Mouse (Mus musculus) stomach, embryonic 14.5 days (tissue): ENCODE measurements around the gene Galnt17. TPM values are rescaled to one million over a fixed set of nuclear protein-coding genes. Genes with fewer than 3 reads are reported as not detected.

Experiments
- ATAC-seq: fragments of 200-750 bp; cut with Nextera tagmentation; 2 replicates; pipeline ENCODE4 v1.8.0; 2017; ENCODE audit warnings: low read depth, moderate TSS enrichment; ENCODE audit not compliant: insufficient number of reproducible peaks, insufficient read depth, low FRiP score
- H3K27ac ChIP-seq: fragments of 300-500 bp; sonication (generic); 2 replicates; pipeline ENCODE4 v1.5.1; 2014; ENCODE audit warnings: mild to moderate bottlenecking, low read length, moderate library complexity, mixed read lengths
- H3K27me3 ChIP-seq: fragments of 300-500 bp; sonication (generic); 2 replicates; pipeline ENCODE4 v1.6.1; 2014; ENCODE audit warnings: low read length, control low read depth, mixed read lengths; ENCODE audit not compliant: control insufficient read depth, insufficient read depth
- H3K36me3 ChIP-seq: fragments of 300-500 bp; sonication (generic); 2 replicates; pipeline ENCODE4 v1.6.1; 2014; ENCODE audit warnings: mild to moderate bottlenecking, control low read depth, low read length, moderate library complexity, mixed read lengths; ENCODE audit not compliant: control insufficient read depth, insufficient read depth
- H3K4me1 ChIP-seq: fragments of 300-500 bp; sonication (generic); 2 replicates; pipeline ENCODE4 v1.6.1; 2014; ENCODE audit warnings: low read length, control low read depth, mixed read lengths; ENCODE audit not compliant: control insufficient read depth, insufficient read depth
- H3K4me2 ChIP-seq: fragments of 300-500 bp; sonication (generic); replicated peaks from 2 replicates; pipeline ENCODE4 v1.6.1; 2014; ENCODE audit warnings: low read depth, low read length, control low read depth
- H3K4me3 ChIP-seq: fragments of 300-500 bp; sonication (generic); 2 replicates; pipeline ENCODE4 v1.5.1; 2014; ENCODE audit warnings: low read depth, low read length, control low read depth
- H3K9ac ChIP-seq: fragments of 300-500 bp; sonication (generic); replicated peaks from 2 replicates; pipeline ENCODE4 v1.6.1; 2014; ENCODE audit warnings: low read depth, mild to moderate bottlenecking, control low read depth, low read length, moderate library complexity, mixed read lengths
- H3K9me3 ChIP-seq: fragments of 300-500 bp; sonication (generic); 2 replicates; pipeline ENCODE4 v1.6.1; 2016; ENCODE audit warnings: low read depth, low read length, control low read depth; ENCODE audit not compliant: control insufficient read depth
- WGBS: fragments of 180-500 bp; shearing (Covaris S2); extraction: QIAGEN DNeasy Blood & Tissue Kit; methylation state at CpG from one replicate; pipeline ENCODE4 v1.1.7; 2014; 5-methylcytosine and 5-hydroxymethylcytosine counted together
- polyA plus RNA-seq: library from polyadenylated mRNA; unstranded; fragments of >200 nt; fragmentation: Nextera tagmentation; extraction: Ambion mirVana; gene quantifications from 2 replicates; pipeline ENCODE4 v1.2.1, GENCODE M21; 2014

Galnt17 gene
- polyA plus RNA-seq, 1 experiment from 2014 or later, result 1.9 TPM

GRCm38 (mm10) chr5:130924245-130924827 lies 384.0 kb downstream of the Galnt17 start:
- Histone ChIP-seq H3K4me2 (no peak overlapping the region), H3K4me3 (no peak overlapping the region), H3K4me1 (no peaks in the 10 kb centered on the region), H3K27ac (no peak overlapping the region), H3K9me3 (no peaks in the 10 kb centered on the region), H3K36me3 (no peaks in the 10 kb centered on the region), H3K27me3 (no peaks in the 10 kb centered on the region), H3K9ac (no peak overlapping the region)
- 25% methylated on average over 2 of the region's 2 CpGs for WGBS
- no peak for ATAC-seq

- Histone ChIP-seq H3K4me3 (no peak overlapping the region), H3K4me2 (no peak overlapping the region), H3K9me3 (no peaks in the 10 kb centered on the region), H3K27ac (no peak overlapping the region), H3K4me1 (no peaks in the 10 kb centered on the region), H3K27me3 (no peaks in the 10 kb centered on the region), H3K36me3 (no peaks in the 10 kb centered on the region), H3K9ac (no peak overlapping the region)
- WGBS, result 92% methylated on average over 7 of the region's 7 CpGs
- no peak for ATAC-seq
Measured at GRCm38 (mm10) chr5:130919969-130920368, 388.3 kb downstream of the Galnt17 start.

- Histone ChIP-seq H3K36me3 (no peaks in the 10 kb centered on the region), H3K27me3 (no peaks in the 10 kb centered on the region), H3K4me3 (no peak overlapping the region), H3K4me1 (no peaks in the 10 kb centered on the region), H3K9me3 (no peaks in the 10 kb centered on the region), H3K4me2 (no peak overlapping the region), H3K27ac (no peak overlapping the region), H3K9ac (no peak overlapping the region)
- ATAC-seq, result no peak
- WGBS, result 48% methylated on average over 3 of the region's 3 CpGs
Measured at GRCm38 (mm10) chr5:130914606-130915005, 393.7 kb downstream of the Galnt17 start.

GRCm38 (mm10) chr5:130911551-130911950 lies 396.7 kb downstream of the Galnt17 start:
- no peak for ATAC-seq
- Histone ChIP-seq H3K36me3 (no peaks in the 10 kb centered on the region), H3K4me3 (no peak overlapping the region), H3K4me1 (no peaks in the 10 kb centered on the region), H3K27ac (no peak overlapping the region), H3K9ac (no peak overlapping the region), H3K9me3 (no peaks in the 10 kb centered on the region), H3K27me3 (no peaks in the 10 kb centered on the region), H3K4me2 (no peak overlapping the region)
- 82% methylated on average over 2 of the region's 2 CpGs for WGBS

- 77% methylated on average over 3 of the region's 3 CpGs for WGBS
- Histone ChIP-seq H3K27ac (no peak overlapping the region), H3K27me3 (no peaks in the 10 kb centered on the region), H3K4me1 (no peaks in the 10 kb centered on the region), H3K4me2 (no peak overlapping the region), H3K9me3 (no peaks in the 10 kb centered on the region), H3K9ac (no peak overlapping the region), H3K36me3 (no peaks in the 10 kb centered on the region), H3K4me3 (no peak overlapping the region)
- ATAC-seq, result no peak
Measured at GRCm38 (mm10) chr5:130901736-130902135, 406.6 kb downstream of the Galnt17 start.

- ATAC-seq, result no peak
- Histone ChIP-seq H3K27me3 (no peaks in the 10 kb centered on the region), H3K4me2 (no peak overlapping the region), H3K27ac (no peak overlapping the region), H3K36me3 (no peaks in the 10 kb centered on the region), H3K9ac (no peak overlapping the region), H3K4me1 (no peaks in the 10 kb centered on the region), H3K9me3 (no peaks in the 10 kb centered on the region), H3K4me3 (no peak overlapping the region)
- WGBS, result 98% methylated on average over 3 of the region's 3 CpGs
Measured at GRCm38 (mm10) chr5:130895991-130896390, 412.3 kb downstream of the Galnt17 start.

- ATAC-seq, result no peak
- no peaks in the 10 kb centered on the region for H3K4me1 ChIP-seq
- no peak overlapping the region for H3K4me3 ChIP-seq
- WGBS, result 48% methylated on average over 5 of the region's 5 CpGs
- no peak overlapping the region for H3K27ac ChIP-seq
- H3K9me3 ChIP-seq, result no peaks in the 10 kb centered on the region
- H3K27me3 ChIP-seq, result no peaks in the 10 kb centered on the region
- no peak overlapping the region for H3K9ac ChIP-seq
- no peak overlapping the region for H3K4me2 ChIP-seq
- H3K36me3 ChIP-seq, result no peaks in the 10 kb centered on the region
Measured at GRCm38 (mm10) chr5:130891735-130892134, 416.6 kb downstream of the Galnt17 start.

- Histone ChIP-seq H3K9me3 (0 out of 2 replicates have a peak, but pooled peaks cover 2% of the 10 kb centered on the region), H3K4me2 (no peak overlapping the region), H3K4me1 (no peaks in the 10 kb centered on the region), H3K27me3 (no peaks in the 10 kb centered on the region), H3K27ac (no peak overlapping the region), H3K36me3 (no peaks in the 10 kb centered on the region), H3K4me3 (no peak overlapping the region), H3K9ac (no peak overlapping the region)
- ATAC-seq, result no peak
- 73% methylated on average over 5 of the region's 5 CpGs for WGBS
Measured at GRCm38 (mm10) chr5:130880331-130880730, 428.0 kb downstream of the Galnt17 start.

GRCm38 (mm10) chr5:130875391-130875790 lies 432.9 kb downstream of the Galnt17 start:
- no peaks in the 10 kb centered on the region for H3K36me3 ChIP-seq
- H3K4me3 ChIP-seq, result no peak overlapping the region
- no peaks in the 10 kb centered on the region for H3K4me1 ChIP-seq
- no peak overlapping the region for H3K4me2 ChIP-seq
- WGBS, result 87% methylated on average over 3 of the region's 3 CpGs
- no peak for ATAC-seq
- H3K27me3 ChIP-seq, result no peaks in the 10 kb centered on the region
- no peak overlapping the region for H3K27ac ChIP-seq
- no peak overlapping the region for H3K9ac ChIP-seq
- 0 out of 2 replicates have a peak, but pooled peaks cover 2% of the 10 kb centered on the region for H3K9me3 ChIP-seq
